Mouse (Mus musculus): ENCODE data around the gene C2cd4c. TPM values are rescaled to one million over a fixed set of nuclear protein-coding genes. Genes with fewer than 3 reads are reported as not detected.

C2cd4c gene
- polyA plus RNA-seq, 1 experiment from 2014 or later: 0.95 TPM

DNA sequence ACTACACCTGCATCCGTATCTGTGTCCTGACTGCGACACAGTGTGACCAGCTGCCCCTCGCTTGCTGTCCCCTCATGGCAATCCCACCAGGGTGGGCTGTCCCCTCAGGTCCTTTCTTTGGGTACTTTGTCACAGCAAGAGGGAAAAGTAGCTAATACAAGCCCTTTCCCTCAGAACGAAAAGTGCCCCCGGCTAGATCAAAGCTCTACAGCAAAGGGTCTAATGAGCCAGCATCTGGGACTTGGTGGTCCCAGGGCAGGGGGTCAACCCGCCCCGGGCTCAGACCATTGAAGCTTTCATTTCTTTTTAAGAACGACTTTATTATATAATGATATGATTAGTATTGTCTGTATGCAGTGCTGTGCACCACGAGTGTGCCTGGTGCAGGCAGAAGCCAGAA is 35.5 kb downstream of the C2cd4c start:
- Histone ChIP-seq H3K27ac (ENCODE audit: low read length) (no peak overlapping the region), H3K4me2 (ENCODE audit: low read length) (no peak overlapping the region), H3K4me1 (ENCODE audit: control insufficient read depth, insufficient read depth, low read length) (no peaks in the 10 kb centered on the region), H3K9me3 (replicated peaks; ENCODE audit: control insufficient read depth, low read length, poor library complexity, severe bottlenecking) (no peaks in the 10 kb centered on the region), H3K36me3 (ENCODE audit: control insufficient read depth, insufficient read depth, low read length) (no peaks in the 10 kb centered on the region), H3K27me3 (ENCODE audit: control insufficient read depth, insufficient read depth, low read depth, low read length) (no peaks in the 10 kb centered on the region), H3K4me3 (ENCODE audit: low read depth, low read length) (no peak overlapping the region), H3K9ac (ENCODE audit: low read depth, low read length) (no peak overlapping the region)
- ATAC-seq: no peak
- WGBS: 33% methylated on average over 9 of the region's 9 CpGs

DNA sequence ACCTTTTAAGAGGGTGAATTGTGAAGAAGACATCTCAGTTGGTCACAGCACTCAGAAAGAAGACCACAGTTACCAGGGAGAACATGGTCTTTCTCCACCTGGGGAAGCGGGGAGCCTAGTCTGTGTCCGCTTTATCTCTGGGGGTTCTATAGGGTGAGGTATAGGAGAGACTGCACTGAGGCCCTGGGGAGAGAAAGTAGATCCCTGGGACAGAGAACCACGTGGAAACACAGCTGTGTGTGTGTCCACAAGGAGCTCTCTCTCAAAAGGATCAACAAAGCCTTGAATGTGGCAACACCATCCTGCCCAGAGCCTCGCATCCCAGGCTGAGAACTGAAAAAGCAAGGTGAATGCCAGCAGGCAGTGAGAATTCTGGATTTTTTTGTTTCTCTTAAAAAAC is 36.4 kb downstream of the C2cd4c start:
- H3K9ac ChIP-seq (ENCODE audit: low read depth, low read length): no peak overlapping the region
- H3K27ac ChIP-seq (ENCODE audit: low read length): no peak overlapping the region
- WGBS: 68% methylated on average over 4 of the region's 4 CpGs
- no peaks in the 10 kb centered on the region for H3K4me1 ChIP-seq (ENCODE audit: control insufficient read depth, insufficient read depth, low read length)
- no peak for ATAC-seq
- H3K4me2 ChIP-seq (ENCODE audit: low read length): no peak overlapping the region
- H3K27me3 ChIP-seq (ENCODE audit: control insufficient read depth, insufficient read depth, low read depth, low read length): no peaks in the 10 kb centered on the region
- H3K36me3 ChIP-seq (ENCODE audit: control insufficient read depth, insufficient read depth, low read length): no peaks in the 10 kb centered on the region
- no peak overlapping the region for H3K4me3 ChIP-seq (ENCODE audit: low read depth, low read length)
- H3K9me3 ChIP-seq (replicated peaks; ENCODE audit: control insufficient read depth, low read length, poor library complexity, severe bottlenecking): no peaks in the 10 kb centered on the region

DNA sequence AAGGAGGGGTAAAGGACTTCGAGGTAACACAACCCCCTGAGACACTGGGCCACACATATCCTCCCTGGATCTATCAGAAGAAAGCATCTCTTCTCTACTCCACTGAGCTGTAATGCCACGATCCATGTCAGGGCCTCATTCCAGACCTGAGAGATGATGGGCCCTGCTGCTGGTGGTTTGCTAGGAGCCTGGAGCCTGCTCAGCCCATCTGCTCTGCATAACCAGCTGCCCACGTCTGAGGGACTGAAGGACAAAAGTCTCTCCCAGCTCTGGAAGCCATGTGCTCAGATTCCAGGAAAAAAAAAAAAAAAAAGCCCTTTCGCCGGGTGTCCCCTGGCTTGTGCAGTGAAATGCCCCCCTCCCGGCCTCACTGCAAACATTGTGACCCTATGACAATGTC is 38.1 kb downstream of the C2cd4c start:
- H3K27me3 ChIP-seq (ENCODE audit: control insufficient read depth, insufficient read depth, low read depth, low read length): no peaks in the 10 kb centered on the region
- no peak overlapping the region for H3K9ac ChIP-seq (ENCODE audit: low read depth, low read length)
- H3K4me3 ChIP-seq (ENCODE audit: low read depth, low read length): no peak overlapping the region
- H3K27ac ChIP-seq (ENCODE audit: low read length): no peak overlapping the region
- ATAC-seq: no peak
- no peaks in the 10 kb centered on the region for H3K36me3 ChIP-seq (ENCODE audit: control insufficient read depth, insufficient read depth, low read length)
- H3K4me1 ChIP-seq (ENCODE audit: control insufficient read depth, insufficient read depth, low read length): no peaks in the 10 kb centered on the region
- H3K4me2 ChIP-seq (ENCODE audit: low read length): no peak overlapping the region
- WGBS: 78% methylated on average over 6 of the region's 6 CpGs
- H3K9me3 ChIP-seq (replicated peaks; ENCODE audit: control insufficient read depth, low read length, poor library complexity, severe bottlenecking): no peaks in the 10 kb centered on the region

DNA sequence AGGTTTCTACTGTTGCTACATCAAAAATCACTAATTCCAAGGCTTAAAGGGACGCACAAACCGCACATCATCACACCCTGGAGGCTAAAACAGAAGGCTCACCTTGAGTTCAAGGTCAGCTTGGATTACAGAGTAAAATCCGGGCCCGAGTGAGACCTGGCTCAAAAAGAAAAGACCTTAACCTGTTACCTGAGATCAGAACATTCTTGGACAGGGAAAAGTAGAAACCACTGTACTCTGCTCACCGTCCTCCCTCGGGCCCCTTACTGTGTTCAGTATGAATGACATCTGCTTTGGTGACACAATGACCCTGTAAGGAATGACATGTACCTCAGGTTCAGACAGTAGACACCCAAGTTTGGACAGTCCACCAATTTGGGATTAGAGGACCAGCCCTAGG is 39.0 kb downstream of the C2cd4c start:
- no peak overlapping the region for H3K27ac ChIP-seq (ENCODE audit: low read length)
- no peak overlapping the region for H3K9ac ChIP-seq (ENCODE audit: low read depth, low read length)
- H3K4me3 ChIP-seq (ENCODE audit: low read depth, low read length): no peak overlapping the region
- 95% methylated on average over 6 of the region's 6 CpGs for whole genome bisulfite sequencing
- ATAC-seq: no peak
- no peaks in the 10 kb centered on the region for H3K27me3 ChIP-seq (ENCODE audit: control insufficient read depth, insufficient read depth, low read depth, low read length)
- no peaks in the 10 kb centered on the region for H3K4me1 ChIP-seq (ENCODE audit: control insufficient read depth, insufficient read depth, low read length)
- H3K9me3 ChIP-seq (replicated peaks; ENCODE audit: control insufficient read depth, low read length, poor library complexity, severe bottlenecking): no peaks in the 10 kb centered on the region
- H3K36me3 ChIP-seq (ENCODE audit: control insufficient read depth, insufficient read depth, low read length): no peaks in the 10 kb centered on the region
- H3K4me2 ChIP-seq (ENCODE audit: low read length): no peak overlapping the region

DNA sequence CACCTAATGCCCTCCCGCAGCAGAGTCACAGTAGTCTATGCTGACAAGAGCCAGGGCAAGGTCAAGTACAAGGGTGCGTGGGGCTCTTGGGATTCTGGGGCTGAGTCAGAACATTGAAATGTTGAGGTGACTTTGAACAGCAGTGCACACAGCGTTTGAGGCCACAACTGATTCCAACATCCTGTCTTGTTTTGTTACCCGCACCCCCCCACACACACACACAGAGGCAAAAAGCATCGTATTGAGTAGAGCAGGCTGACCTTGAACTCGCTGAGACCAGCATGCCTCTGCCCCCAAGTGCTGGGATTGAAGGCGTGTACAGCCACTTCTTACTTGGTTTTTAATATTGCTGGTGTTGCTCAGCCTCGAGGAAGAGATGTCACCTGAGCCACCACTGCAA is 39.5 kb downstream of the C2cd4c start:
- H3K4me3 ChIP-seq (ENCODE audit: low read depth, low read length): no peak overlapping the region
- 91% methylated on average over 8 of the region's 8 CpGs for WGBS
- no peaks in the 10 kb centered on the region for H3K4me1 ChIP-seq (ENCODE audit: control insufficient read depth, insufficient read depth, low read length)

DNA sequence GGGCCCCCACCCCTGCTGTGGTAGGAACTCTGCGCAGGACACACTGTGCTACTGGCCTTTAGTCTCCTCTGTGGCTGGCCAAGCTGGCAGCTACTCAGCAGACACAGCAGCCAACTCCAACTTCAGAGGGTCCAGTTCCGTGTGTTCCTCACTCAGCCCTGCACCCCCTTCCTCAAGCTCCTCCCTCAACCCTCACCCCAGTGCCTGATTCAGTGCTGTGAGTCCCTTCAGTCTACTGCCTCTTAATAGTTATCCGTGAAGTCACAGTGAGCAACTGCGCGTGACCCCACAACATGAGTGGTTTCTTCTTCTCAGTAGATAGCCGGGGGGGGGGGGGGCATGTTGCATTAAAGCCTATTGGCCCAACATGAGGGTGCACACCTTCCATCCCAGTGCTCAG is 40.2 kb downstream of the C2cd4c start:
- H3K9ac ChIP-seq (ENCODE audit: low read depth, low read length): no peak overlapping the region
- no peaks in the 10 kb centered on the region for H3K36me3 ChIP-seq (ENCODE audit: control insufficient read depth, insufficient read depth, low read length)
- ATAC-seq: no peak
- H3K4me1 ChIP-seq (ENCODE audit: control insufficient read depth, insufficient read depth, low read length): no peaks in the 10 kb centered on the region
- H3K27me3 ChIP-seq (ENCODE audit: control insufficient read depth, insufficient read depth, low read depth, low read length): no peaks in the 10 kb centered on the region
- no peaks in the 10 kb centered on the region for H3K9me3 ChIP-seq (replicated peaks; ENCODE audit: control insufficient read depth, low read length, poor library complexity, severe bottlenecking)
- 86% methylated on average over 6 of the region's 6 CpGs for WGBS
- no peak overlapping the region for H3K4me3 ChIP-seq (ENCODE audit: low read depth, low read length)
- no peak overlapping the region for H3K4me2 ChIP-seq (ENCODE audit: low read length)
- no peak overlapping the region for H3K27ac ChIP-seq (ENCODE audit: low read length)

More for the DNA sequence above, 39.5 kb downstream of the C2cd4c start:
- Histone ChIP-seq H3K36me3 (ENCODE audit: control insufficient read depth, insufficient read depth, low read length) (no peaks in the 10 kb centered on the region), H3K27ac (ENCODE audit: low read length) (no peak overlapping the region), H3K4me2 (ENCODE audit: low read length) (no peak overlapping the region), H3K9me3 (replicated peaks; ENCODE audit: control insufficient read depth, low read length, poor library complexity, severe bottlenecking) (no peaks in the 10 kb centered on the region), H3K27me3 (ENCODE audit: control insufficient read depth, insufficient read depth, low read depth, low read length) (no peaks in the 10 kb centered on the region), H3K9ac (ENCODE audit: low read depth, low read length) (no peak overlapping the region)
- no peak for ATAC-seq

DNA sequence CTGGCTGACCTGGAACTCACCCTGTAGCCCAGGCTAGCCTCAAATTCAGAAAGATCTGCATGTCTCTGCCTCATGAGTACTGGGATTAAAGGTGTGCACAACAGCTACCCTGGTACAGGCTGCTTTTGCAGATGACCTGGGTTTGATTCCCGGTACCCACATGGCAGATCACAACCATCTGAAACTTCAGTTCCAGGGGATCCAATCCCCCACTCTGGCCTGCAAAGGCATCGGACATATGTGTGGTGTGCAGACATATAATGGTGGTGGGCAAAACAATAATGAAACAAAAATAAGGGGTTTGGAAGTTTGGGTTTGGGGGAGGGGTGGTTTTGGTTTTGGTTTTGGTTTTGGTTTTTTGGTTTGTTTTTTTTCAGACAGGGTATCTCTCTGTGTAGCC is 42.5 kb downstream of the C2cd4c start:
- no peak overlapping the region for H3K4me2 ChIP-seq (ENCODE audit: low read length)
- H3K36me3 ChIP-seq (ENCODE audit: control insufficient read depth, insufficient read depth, low read length): no peaks in the 10 kb centered on the region
- H3K4me3 ChIP-seq (ENCODE audit: low read depth, low read length): no peak overlapping the region
- H3K9me3 ChIP-seq (replicated peaks; ENCODE audit: control insufficient read depth, low read length, poor library complexity, severe bottlenecking): peaks cover 4% of the 10 kb centered on the region; the same call in 1 of the 2 replicates
- no peaks in the 10 kb centered on the region for H3K27me3 ChIP-seq (ENCODE audit: control insufficient read depth, insufficient read depth, low read depth, low read length)
- H3K9ac ChIP-seq (ENCODE audit: low read depth, low read length): no peak overlapping the region
- no peak overlapping the region for H3K27ac ChIP-seq (ENCODE audit: low read length)
- 98% methylated on average over 2 of the region's 2 CpGs for WGBS
- no peaks in the 10 kb centered on the region for H3K4me1 ChIP-seq (ENCODE audit: control insufficient read depth, insufficient read depth, low read length)
- no peak for ATAC-seq

DNA sequence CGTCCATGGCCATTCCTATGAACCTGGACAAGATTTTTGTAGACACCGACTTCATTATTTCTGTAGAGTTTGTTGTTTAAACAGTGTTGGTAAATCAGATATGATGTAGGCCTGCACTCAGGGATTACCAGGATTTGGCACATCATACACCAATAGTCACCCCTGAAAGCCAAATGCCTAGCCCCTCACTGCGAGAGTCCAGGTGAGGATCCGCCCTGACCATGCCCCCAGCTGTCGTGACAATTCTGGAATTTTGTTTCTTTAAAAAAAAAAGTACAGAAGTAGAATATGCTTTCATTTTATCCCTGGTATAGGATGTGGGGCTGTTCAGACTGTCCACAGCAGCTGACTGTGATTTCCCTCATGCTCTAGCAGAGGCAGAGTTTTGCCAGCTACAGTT is 43.9 kb downstream of the C2cd4c start:
- no peaks in the 10 kb centered on the region for H3K4me1 ChIP-seq (ENCODE audit: control insufficient read depth, insufficient read depth, low read length)
- 93% methylated on average over 5 of the region's 5 CpGs for WGBS
- no peak overlapping the region for H3K4me2 ChIP-seq (ENCODE audit: low read length)
- no peaks in the 10 kb centered on the region for H3K36me3 ChIP-seq (ENCODE audit: control insufficient read depth, insufficient read depth, low read length)
- H3K27ac ChIP-seq (ENCODE audit: low read length): no peak overlapping the region
- no peaks in the 10 kb centered on the region for H3K27me3 ChIP-seq (ENCODE audit: control insufficient read depth, insufficient read depth, low read depth, low read length)
- no peak overlapping the region for H3K4me3 ChIP-seq (ENCODE audit: low read depth, low read length)
- no peak overlapping the region for H3K9ac ChIP-seq (ENCODE audit: low read depth, low read length)
- no peak for ATAC-seq
- H3K9me3 ChIP-seq (replicated peaks; ENCODE audit: control insufficient read depth, low read length, poor library complexity, severe bottlenecking): peaks cover 6% of the 10 kb centered on the region

DNA sequence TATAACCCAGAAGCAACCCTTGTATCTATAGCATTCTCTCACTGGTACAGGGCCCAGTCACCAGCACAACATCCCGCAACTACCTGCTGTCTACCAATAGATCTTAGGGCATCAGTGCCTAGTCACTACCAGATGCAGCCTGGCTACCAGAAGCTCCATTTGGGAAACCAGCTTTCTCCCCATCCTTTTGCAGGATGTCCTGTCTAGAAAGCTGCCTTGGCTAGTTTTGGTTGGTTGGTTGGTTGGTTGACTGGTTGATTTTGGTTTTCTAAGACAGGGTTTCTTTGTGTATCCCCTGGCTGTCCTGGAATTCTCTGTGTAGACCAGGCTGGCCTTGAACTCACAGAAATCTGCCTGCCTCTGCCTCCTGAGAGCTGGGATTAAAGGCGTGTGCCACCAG is 54.1 kb downstream of the C2cd4c start:
- no peak for ATAC-seq
- 87% methylated on average over 2 of the region's 2 CpGs for WGBS

DNA sequence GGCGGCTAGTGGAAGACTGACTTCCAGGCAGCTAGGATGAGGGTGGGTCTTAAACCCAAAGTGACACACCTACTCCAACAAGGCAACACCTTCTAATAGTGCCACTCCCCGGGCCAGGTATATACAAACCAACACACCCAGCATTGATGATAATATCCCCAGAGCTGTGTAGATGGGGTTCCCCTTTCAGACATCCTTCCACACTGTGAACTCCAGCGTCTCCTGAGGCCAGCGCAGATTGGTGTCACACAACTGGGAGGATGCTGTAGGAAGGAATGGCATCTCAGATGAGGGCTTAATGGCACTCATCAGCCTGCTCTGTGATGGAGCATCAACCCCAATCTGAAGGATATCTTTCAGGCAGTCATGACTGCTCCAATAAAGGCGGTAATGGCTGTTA is 56.3 kb downstream of the C2cd4c start:
- Histone ChIP-seq H3K4me1 (ENCODE audit: control insufficient read depth, insufficient read depth, low read length) (peaks cover 21% of the 10 kb centered on the region), H3K4me3 (ENCODE audit: low read depth, low read length) (no peak overlapping the region), H3K9me3 (replicated peaks; ENCODE audit: control insufficient read depth, low read length, poor library complexity, severe bottlenecking) (no peaks in the 10 kb centered on the region), H3K36me3 (ENCODE audit: control insufficient read depth, insufficient read depth, low read length) (no peaks in the 10 kb centered on the region), H3K27ac (ENCODE audit: low read length) (no peak overlapping the region), H3K27me3 (ENCODE audit: control insufficient read depth, insufficient read depth, low read depth, low read length) (no peaks in the 10 kb centered on the region), H3K4me2 (ENCODE audit: low read length) (no peak overlapping the region), H3K9ac (ENCODE audit: low read depth, low read length) (no peak overlapping the region)
- no peak for ATAC-seq
- WGBS: 96% methylated on average over 5 of the region's 5 CpGs

More for the DNA sequence above, 54.1 kb downstream of the C2cd4c start:
- Histone ChIP-seq H3K27ac (ENCODE audit: low read length) (no peak overlapping the region), H3K27me3 (ENCODE audit: control insufficient read depth, insufficient read depth, low read depth, low read length) (no peaks in the 10 kb centered on the region), H3K36me3 (ENCODE audit: control insufficient read depth, insufficient read depth, low read length) (no peaks in the 10 kb centered on the region), H3K9me3 (replicated peaks; ENCODE audit: control insufficient read depth, low read length, poor library complexity, severe bottlenecking) (0 out of 2 replicates have a peak, but pooled peaks cover 2% of the 10 kb centered on the region), H3K4me2 (ENCODE audit: low read length) (no peak overlapping the region), H3K4me1 (ENCODE audit: control insufficient read depth, insufficient read depth, low read length) (peaks cover 4% of the 10 kb centered on the region; the same call in 1 of the 2 replicates), H3K4me3 (ENCODE audit: low read depth, low read length) (no peak overlapping the region), H3K9ac (ENCODE audit: low read depth, low read length) (no peak overlapping the region)
